Mouse (Mus musculus): ENCODE results near the gene Ube2l3.
"Not testable (repeated sequence)": the region's sequence is repeated elsewhere in the genome, so short reads cannot be mapped to it uniquely, and the experiment has no call there.

Ube2l3 gene

DNA sequence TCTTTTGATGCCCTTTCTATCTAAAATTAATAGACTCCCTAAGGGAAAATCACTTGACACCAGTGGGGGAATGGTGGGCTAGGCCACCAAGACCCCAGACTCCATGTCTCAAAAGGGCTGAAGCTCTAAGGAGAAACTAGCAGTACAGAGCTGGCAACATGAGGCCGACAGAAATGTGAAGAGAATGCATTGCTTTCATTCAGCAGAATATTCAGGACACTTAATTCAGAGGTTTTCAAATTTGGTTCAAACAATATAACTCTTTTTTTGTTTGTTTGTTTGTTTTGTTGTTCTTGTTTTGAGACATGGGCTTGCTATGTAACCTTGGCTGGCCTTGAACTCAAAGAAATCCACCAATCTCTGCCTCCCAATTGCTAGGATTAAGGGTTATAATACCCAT is at the start of gene Ube2l3:
Gene Ube2l3 (minus strand): TSS at position 101 of the 400 bp plus-strand sequence.
- DNase-seq: no peak

DNA sequence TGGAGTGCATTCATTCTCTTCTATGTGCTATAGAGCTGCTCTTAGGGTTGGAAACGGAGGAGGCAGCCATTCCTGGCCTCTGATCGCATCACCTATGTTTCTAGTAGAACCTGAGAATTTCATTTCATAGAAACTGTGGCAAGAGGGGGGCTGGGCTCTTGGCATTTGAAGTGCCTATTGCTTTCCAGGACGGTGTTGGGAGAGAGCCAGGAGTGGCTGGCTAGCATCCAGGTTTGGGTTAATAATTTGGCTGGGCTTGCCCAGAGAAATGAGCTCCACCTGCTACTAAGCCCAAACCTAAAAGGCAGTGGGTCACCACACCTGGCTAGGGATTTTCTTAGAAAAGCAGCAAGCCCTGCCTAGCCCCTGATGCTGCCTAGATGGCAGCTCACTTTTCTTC is 49.1 kb upstream of the Ube2l3 start:
- peak; percentile 83 for DNase-seq

DNA sequence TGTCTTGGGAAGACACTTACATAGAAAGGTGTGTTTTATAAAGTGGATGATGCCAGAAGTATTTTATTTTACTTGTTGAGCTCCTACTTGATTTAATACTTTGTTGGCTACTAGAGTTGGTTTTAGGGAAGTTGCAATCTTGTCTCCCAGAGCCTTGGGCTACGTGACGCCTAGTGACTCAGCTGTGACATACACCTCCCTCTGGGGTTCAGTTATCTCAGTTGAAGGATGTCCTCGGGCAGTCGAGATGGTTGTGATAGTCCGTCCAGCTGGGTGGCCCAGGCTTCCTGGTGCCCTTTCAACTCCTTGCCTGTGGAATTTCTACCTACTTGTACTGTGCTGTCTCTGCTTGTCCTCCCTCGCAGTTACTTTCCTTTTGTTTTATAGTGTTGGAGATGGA is 46.7 kb upstream of the Ube2l3 start:
- DNase-seq: no peak

DNA sequence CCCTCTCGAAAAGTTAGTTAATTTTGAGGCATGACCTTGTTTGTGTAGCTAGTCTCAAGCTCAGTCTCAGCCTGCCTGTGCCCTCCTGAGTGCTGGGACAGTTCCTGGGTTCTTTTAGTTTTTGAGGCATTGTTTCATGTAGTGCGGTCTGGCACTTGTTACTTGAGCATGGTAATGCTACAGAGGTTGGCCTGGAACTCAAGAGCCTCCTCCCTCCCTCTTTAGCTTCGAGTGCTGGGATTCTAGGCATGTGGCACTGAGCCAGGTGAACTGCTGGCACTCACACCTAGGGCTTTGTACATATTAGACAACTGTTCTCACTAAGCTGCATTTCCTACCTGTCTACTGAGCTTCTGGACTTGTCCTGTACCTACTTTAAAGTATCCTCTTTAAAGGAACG is 45.3 kb upstream of the Ube2l3 start:
- DNase-seq: no peak

DNA sequence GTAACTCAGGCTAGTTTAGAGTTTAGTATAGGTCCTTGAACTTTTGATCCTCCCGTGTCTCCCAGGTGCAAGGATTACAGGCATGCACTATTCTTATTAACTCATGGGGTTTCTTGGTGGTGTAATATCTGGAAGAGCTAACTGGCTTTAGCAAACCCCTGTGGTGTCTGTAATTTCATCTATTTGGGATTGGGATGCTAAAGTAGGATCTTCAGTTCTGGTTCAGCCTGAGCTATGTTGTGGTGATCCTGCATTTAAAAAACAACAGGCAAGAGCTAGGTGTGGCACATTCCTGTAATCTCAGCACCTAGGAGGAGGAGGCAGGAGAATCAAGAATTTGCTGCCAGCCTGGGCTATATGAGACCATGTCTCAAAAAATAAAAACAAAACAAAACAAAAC is 42.5 kb upstream of the Ube2l3 start:
- no peak for DNase-seq

DNA sequence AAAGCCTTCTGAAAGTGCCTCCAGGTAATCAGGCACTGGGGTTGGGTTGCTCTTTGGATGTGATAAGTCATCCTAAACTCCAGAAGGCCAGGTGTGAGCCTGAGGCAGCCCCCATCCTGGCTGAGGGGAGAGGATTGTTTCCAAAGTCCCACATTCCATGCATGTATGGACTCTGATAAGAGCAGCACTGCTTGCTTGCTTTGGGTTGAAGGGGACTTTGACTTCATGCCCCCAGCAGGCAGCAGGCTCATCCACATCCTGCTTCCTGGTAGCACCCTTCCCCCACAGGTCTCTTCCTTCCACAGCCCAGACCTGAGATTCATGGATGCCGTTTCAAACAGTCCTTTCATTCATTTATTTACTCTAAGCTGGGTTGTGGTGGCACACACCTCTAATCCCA is 41.3 kb upstream of the Ube2l3 start:
- DNase-seq: no peak

DNA sequence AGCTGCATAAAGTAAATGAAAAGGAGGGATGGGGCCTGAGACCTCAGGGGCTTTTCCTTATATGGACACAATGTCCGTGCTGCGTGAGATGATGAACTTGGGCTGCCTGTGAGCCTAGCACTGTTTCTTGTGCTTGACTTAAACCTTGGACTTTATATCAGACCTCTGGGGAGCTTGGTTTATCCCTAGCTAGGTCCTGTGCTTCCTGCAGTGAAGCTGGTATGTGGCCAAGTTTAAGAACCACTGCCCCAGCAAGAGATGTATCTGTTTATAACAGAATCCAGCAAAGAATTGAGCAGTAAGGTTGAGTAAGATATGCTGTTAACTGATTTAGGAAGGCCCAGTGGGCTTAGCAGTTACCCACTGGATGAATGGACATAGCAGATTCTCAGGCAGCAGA is 37.0 kb upstream of the Ube2l3 start:
- DNase-seq: no peak

DNA sequence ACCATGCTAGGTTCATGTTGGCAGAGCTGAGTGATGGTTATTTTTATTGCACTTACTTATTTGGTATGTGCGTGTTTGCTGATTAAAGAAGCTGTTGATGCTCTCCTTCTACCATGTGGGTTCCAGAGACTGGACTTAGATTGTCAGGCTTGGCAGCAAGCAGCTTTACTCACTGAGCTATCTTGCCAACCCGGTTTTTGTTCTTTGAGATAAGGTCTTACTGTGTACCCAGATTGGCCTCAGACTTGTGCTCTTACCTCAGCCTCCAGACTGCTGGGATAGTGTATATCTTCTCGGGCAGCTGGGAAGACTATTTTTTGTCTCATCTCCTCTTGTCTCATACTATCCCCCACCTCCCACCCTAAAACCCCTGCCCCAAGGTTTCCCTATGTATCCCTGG is 35.2 kb upstream of the Ube2l3 start:
- no peak for DNase-seq

DNA sequence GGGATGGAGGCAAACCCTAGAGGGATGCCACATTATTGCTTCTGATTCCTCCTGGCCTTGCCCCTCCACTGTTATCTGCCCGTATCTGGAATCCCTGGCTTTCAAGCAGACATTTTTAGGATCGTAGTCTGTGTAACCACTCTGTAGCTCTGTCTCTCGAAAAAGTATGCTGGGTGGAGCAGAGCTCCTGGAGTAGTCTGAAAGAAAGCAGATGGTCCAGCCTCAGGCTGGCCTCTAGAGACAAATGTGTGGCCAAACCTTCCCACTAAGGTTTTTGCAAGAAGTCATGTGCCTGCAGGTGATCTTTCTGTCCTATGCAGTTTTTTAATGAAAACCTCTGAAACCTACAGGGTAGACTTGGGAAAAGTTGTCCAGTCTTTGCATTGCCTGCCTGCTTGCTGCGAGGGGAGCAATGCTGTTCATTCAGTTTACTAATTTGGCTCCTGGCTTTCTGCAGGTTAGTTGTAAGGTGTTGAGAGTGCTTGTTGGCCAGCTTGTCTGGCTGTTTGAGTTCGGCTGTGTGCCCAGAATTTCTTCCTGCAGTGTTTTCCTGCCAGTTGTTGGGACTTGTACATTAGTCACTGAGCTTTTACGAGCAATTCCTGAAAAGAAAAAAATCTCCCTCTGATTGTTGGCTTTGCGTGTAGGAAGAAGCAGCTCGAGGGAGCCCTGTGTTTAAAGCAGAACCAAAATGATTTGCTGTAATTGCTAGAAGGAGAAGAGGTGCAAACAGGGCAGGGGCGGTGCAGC is 32.6 kb upstream of the Ube2l3 start:
- DNase-seq: peak; percentile 49

DNA sequence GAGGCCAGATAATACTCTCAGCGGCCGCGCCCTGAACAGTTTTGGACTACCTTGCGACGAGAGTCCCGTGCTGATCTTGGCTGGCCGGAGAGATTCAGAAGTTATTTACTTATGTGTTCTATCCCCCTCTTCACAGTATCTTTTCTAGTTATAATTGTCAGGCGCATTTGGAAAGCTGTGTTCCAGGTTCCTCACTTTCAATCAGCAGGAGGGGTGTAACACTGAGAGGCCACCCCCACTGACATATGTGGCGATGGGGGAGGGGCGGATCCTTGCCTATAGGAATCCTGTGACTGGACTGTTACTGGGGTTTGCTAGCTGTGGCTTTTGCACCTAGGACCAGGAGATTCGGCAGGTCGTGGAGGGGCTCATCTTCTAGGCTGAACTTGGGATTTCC is 32.0 kb upstream of the Ube2l3 start:
- peak; percentile 64 for DNase-seq

DNA sequence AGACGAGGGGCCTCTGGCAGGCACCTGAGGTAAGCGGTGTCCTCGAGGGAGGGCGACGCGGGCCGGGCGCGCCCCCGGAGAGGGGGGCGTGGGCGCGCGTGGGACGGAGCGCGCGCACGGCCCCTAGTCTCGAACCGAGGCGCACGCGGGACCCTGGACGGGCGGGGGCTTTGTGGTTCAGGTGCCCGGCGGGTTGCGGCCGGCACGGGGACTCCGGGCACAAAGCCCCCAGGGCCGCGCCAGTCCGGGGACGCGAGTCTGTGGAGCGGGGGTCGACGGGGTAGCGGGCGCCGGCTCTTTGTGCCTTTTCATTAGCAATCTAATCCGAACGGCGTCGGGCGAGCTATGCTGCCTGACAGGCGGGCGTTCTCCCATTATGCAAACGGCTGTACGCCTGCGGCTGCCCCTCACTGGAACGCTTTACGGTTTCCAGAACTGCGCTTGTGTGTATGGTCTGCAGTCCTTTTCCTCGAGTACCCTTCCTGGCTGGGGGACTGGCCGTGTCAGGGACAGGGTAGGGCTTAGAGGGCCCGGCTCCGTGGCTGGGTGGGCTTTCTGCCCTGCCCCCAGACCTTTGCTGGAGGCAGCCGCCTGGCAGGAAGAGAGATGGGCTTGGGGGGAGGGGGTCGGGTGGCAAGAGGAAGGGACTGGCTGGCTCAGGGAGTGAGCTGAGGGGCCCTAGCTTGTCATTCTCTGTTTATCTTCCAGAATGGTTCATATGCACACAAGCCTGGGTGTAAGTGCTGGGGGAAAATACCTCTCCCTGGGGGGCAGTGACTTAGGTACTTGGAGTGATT is 31.5 kb upstream of the Ube2l3 start:
- DNase-seq: peak; percentile 39

DNA sequence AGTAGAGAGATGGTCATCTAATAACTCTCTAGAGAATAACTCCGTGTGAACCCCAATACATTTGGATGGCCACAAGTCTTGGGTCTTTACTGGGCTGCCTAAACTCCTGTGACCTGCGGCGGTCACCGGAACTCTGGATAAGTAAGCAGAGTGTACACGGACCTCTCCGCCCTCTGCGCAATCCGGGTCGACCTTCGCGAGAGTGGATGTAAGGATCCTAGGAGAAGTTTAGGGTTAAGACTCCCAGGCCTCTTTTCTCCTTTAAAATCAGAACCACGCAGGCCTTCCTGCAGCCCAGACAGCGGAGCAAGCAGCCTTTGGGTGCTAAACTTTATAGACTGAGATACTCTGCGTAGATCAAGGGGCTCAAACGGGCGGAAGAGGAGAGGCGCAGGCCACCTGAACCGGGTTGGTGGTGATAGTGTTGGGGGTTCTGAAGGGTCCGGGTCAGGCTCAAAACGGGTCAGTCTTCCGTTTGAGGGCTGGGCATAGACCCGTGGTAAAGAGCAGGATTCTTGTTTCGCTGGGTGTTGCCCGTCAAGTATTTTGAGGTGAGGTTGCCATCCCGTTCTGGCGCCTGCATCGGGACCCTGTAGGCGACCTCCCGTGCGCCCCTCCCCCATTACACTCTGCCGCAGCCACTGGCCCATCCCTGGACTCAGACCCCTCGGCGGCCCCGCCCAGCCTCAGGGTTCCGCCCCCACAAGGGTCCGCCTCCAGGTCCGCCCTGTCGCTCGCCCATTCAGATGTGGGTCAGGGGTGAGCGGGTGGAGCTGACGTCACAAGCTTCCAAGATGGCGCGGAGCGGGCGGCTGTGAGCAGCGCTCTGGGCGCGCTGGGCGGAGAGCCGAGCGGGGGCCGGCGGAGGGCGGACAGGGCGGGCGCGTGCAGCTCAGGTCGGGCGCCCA is 30.6 kb upstream of the Ube2l3 start, which contains the start of gene Hic2:
Gene Hic2 (plus strand): TSS at position 779 of the 908 bp plus-strand sequence.
- DNase-seq: peak; percentile 93

DNA sequence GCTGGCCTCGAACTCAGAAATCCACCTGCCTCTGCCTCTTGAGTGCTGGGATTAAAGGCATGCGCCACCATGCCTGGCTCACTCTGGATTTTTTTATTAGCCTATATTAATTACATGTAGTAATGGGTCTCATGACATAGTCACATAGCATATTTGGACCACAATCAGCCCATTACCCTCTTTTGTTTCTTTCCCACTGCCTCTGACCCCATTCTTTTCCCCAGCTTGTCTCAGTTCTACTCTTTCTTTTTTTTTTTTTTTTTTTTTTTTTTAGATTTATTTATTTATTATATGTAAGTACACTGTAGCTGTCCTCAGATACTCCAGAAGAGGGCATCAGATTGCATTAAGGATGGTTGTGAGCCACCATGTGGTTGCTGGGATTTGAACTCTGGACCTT is 29.1 kb upstream of the Ube2l3 start:
- DNase-seq: not testable (repeated sequence)

DNA sequence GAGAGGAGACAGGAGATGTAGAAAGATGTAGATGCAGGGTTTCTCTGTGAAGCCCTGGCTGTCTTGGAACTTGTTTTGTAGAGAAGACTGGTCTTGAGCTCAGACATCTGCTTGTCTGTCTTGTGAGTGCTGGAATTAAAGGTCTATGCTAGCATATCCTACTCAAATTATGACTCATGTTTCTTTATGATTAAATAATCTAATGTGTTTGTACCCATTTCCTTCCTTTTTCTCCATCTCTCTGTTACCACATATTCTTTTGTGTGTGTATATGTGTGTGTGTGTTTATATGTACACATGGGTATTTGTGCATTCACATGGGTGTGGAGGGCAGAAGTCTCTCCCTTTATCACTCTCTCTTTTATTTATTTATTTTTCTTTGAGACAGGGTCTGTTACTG is 24.0 kb upstream of the Ube2l3 start:
- no peak for DNase-seq

DNA sequence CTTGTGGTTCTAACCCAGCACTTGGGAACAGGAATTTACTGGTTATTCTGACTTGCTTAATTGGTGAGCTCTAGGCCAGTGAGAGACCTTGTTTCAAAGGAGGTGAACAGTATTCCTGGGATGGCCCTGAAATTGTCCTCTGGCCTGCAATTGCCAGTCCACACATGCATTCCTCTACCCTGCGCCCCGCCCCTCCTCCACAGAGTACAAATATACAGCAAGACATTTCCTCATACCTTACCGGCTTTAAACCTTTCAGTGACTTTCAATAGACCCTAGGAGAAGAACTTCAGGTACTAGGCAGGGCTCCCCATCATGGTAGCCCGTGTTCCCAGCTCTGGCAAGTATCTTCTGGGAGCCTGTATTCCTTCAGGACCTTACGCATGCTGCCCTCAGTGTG is 23.1 kb upstream of the Ube2l3 start:
- DNase-seq: no peak

DNA sequence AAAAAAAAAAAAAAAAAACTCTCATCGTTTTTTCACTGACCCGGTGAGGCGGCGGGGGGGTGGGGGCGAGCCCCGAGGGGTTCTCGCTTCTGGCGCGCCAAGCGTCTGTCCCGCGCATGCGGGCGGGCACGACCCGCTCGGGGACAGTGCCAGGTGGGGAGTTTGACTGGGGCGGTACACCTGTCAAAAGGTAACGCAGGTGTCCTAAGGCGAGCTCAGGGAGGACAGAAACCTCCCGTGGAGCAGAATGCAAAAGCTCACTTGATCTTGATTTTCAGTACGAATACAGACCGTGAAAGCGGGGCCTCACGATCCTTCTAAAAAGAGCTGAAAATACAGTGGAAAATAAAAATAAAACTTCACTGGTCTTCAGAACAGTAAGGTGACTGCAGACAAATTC is 19.7 kb upstream of the Ube2l3 start:
- DNase-seq: peak; percentile 85

DNA sequence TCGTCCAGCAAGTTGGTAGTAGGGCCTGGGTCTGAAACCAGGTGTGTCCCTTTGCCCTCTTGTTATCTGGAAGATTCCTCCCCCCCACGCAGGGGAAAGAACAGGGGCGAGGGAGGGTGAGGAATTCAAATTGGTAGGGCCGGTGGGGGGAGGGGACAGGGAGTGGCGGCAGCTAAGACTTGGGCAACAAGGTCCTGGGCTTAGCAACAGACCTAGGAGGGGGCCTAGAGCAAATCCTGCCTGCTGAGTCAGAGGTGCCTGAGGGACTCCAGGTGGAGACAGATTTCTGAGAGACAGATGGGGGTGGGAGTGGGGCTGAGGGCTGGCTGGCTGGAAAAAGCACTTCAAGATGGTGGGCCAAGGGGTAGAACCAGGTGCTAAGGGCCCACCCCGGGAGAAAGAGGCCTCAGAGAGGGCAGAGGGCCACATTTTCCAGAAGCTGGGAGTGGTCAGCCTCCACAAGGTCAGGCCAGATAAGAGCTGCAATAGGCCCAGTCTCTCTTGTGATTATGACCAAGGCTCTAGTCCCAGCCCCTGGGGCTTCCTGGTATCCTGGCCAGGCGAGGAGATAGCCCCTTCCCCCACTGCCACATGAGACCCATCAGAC is 17.8 kb upstream of the Ube2l3 start:
- DNase-seq: no peak

DNA sequence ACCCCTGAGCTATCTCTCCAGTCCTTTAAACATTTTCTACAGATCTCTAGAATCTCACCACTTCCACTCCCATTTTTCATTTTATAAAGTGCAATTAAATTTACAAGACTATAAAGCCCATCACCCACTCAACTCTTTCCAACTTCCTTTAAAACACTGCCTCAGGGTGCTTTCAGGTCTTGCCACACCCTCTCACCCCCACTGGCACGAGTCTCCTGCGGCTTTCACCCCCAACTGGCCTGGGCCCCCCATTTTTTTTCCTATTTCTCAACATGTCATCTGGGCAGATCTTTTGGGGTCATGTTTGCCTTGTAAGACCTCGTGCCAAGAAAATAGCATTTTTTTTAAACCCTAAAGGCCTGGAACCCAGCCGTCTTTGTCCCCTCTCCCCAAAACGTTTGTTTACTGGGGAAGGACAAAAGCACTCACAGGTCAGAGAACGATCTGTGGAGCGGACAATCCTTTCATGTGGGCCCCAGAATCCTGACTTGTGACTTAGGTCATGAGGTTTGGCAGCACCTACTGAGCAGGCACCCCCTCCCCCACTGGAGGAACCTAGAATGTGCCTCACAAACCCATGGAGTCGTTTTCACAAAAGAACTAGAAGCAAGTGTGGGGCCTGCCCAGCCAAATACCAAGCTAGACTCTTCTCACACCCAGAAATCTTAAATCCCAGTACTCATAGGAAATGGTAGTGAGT is 14.6 kb upstream of the Ube2l3 start:
- DNase-seq: no peak

DNA sequence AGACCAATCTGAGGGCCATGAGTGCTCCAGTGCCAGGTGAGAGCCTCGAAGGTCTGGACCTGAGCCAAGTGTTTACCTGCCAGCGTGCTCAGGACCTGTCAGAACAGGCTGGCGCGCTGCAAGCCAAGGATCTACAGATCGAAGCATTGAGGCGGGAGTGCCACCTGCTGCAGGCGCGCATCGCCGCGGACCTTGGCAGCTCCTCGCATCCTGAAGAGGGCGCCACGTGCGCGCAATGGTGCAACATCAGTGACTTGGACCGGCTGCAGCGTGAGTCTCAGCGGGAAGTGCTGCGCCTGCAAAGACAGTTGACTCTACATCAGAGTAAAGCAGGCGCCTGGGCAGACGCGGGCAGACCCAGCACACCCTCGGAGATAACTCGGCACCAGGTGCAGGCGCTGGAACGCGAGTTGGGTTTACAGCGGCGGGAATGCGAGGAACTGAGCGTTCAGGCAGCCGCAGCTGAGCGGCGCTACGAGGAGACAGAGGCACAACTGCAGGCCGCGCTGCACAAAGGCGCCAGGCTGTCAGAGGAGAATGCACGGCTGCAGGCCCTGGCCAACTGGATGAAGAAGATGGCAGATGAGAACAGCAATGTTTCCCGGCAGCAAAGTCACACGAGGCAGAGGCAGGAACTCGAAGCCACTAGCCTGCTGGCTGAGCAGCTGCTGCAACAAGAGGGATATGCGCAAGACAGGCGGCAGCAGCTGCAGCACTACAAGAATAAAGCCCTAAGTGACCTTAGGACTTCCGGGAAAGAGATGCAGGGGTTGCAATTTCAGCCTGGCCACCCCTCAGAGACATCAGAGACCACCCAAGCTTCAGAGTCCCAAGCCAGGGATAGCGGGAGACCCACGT is 7.8 kb upstream of the Ube2l3 start:
- peak; percentile 91 for DNase-seq

DNA sequence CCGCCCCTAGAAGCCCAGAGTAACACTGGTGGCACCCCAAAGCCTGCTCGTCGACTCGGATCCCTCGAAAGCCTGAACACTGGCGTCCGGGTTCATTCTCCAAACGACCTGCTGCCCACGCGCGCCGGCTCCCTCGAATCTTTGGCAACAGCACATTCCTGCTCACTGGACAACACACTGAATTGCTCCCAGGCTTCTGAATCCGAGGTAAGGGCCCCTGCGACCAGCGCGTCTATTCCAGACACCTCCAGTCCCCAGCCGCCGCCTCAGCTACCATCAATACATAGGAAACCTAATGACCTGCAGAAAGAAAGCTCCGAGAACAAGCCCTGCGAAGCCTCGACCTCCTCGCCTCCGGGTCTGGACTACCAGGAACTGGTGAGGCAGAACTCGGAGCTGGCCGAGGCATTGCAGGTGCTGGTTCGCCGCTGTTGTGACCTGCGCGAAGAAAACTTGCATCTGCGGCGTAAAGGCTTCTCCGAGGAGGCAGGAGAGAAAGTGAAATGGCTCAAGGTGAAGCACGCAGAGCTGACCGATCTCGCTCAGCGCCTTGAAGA is 7.0 kb upstream of the Ube2l3 start:
- DNase-seq: no peak
